Mouse (Mus musculus): ENCODE results near the gene Olfr51.

- TF ChIP-seq ZC3H11A (IDR thresholded peaks at IDR 0.05; ENCODE audit: borderline replicate concordance, low read depth, low read length) = no peak
- no peak for TF ChIP-seq CHD2 (IDR thresholded peaks at IDR 0.05; ENCODE audit: low read depth, low read length)
- no peak for TF ChIP-seq MAFK (IDR thresholded peaks at IDR 0.05; ENCODE audit: insufficient read depth, low read depth, low read length)
- no peak for TF ChIP-seq HCFC1 (IDR thresholded peaks at IDR 0.05; ENCODE audit: borderline replicate concordance, insufficient read depth, low read length)
Observed at GRCm38 (mm10) chr11:51016341-51016740, 12.9 kb downstream of the Olfr51 start.
